In genomic region chr16:20620751-20621190, GRCm38 (mm10) we compare ENCODE assay signal across 8 mouse cellular contexts. TPM values are rescaled to one million over a fixed set of nuclear protein-coding genes. Genes with fewer than 3 reads are reported as not detected.
DNase-seq lines count a peak whose midpoint lies in the region; ATAC-seq lines count a peak whose summit lies in the region.

No protein-coding gene starts in this region.

- no peaks in the 10 kb centered on the region for H3K9me3 ChIP-seq in forebrain, embryonic 15.5 days
- no peaks in the 10 kb centered on the region for H3K9me3 ChIP-seq in liver, embryonic 12.5 days (replicated peaks)
- H3K9me3 ChIP-seq in stomach, embryonic 16.5 days (replicated peaks; ENCODE audit: control insufficient read depth, low read length) = no peaks in the 10 kb centered on the region

- peak overlapping the region; percentile 92 for H3K27ac ChIP-seq in forebrain, embryonic 15.5 days (replicated peaks)
- no peak overlapping the region for H3K27ac ChIP-seq in liver, embryonic 12.5 days
- no peak overlapping the region for H3K27ac ChIP-seq in stomach, embryonic 16.5 days (ENCODE audit: low read length)

- H3K27me3 ChIP-seq in forebrain, embryonic 15.5 days = no peaks in the 10 kb centered on the region
- peaks cover 80% of the 10 kb centered on the region for H3K27me3 ChIP-seq in liver, embryonic 12.5 days (replicated peaks)
- peaks cover 23% of the 10 kb centered on the region for H3K27me3 ChIP-seq in stomach, embryonic 16.5 days (ENCODE audit: control insufficient read depth, insufficient read depth, low read length)

- H3K9ac ChIP-seq in forebrain, embryonic 15.5 days (replicated peaks) = peak overlapping the region; percentile 92
- peak overlapping the region; percentile 63 for H3K9ac ChIP-seq in liver, embryonic 12.5 days
- H3K9ac ChIP-seq in stomach, embryonic 16.5 days (ENCODE audit: low read length) = peak overlapping the region; percentile 66

- peaks cover 36% of the 10 kb centered on the region for H3K4me1 ChIP-seq in forebrain, embryonic 15.5 days
- H3K4me1 ChIP-seq in liver, embryonic 12.5 days = peaks cover 36% of the 10 kb centered on the region
- peaks cover 22% of the 10 kb centered on the region for H3K4me1 ChIP-seq in stomach, embryonic 16.5 days (ENCODE audit: control insufficient read depth, insufficient read depth, low read length)

- under 1% methylated on average over 32 of the region's 32 CpGs for WGBS in forebrain, embryonic 15.5 days
- under 1% methylated on average over 32 of the region's 32 CpGs for WGBS in liver, embryonic 12.5 days (ENCODE audit: insufficient replicate concordance)
- WGBS in stomach, embryonic 16.5 days = under 1% methylated on average over 32 of the region's 32 CpGs

- DNase-seq in layer of hippocampus, postnatal 14 days (ENCODE audit: low spot score in 2 of 2) = peak; percentile 33 to 36
- no peak for DNase-seq in layer of hippocampus, adult 9-10 months (ENCODE audit: low spot score)
- DNase-seq in R1 (ENCODE audit: low read depth, low spot score) = peak; percentile 47
- DNase-seq in yolk sac, embryonic 10.5 days (ENCODE audit: low spot score) = no peak

- peak; percentile 14 for ATAC-seq in forebrain, embryonic 15.5 days (replicated peaks)
- peak; percentile 4; the same call in 1 of the 2 replicates for ATAC-seq in liver, embryonic 12.5 days
- no peak for ATAC-seq in stomach, embryonic 16.5 days (ENCODE audit: insufficient read depth, low FRiP score)
- ATAC-seq in erythroid progenitor cell, adult 5-6 weeks (replicated peaks; ENCODE audit: low FRiP score, poor library complexity, severe bottlenecking) = no peak

- peak overlapping the region; percentile 90 for H3K4me3 ChIP-seq in forebrain, embryonic 15.5 days
- H3K4me3 ChIP-seq in liver, embryonic 12.5 days = peak overlapping the region; percentile 69
- peak overlapping the region; percentile 55 for H3K4me3 ChIP-seq in stomach, embryonic 16.5 days (replicated peaks; ENCODE audit: low read length)

- peaks cover 8% of the 10 kb centered on the region for H3K36me3 ChIP-seq in forebrain, embryonic 15.5 days
- H3K36me3 ChIP-seq in liver, embryonic 12.5 days = peaks cover 5% of the 10 kb centered on the region; the same call in 1 of the 2 replicates
- H3K36me3 ChIP-seq in stomach, embryonic 16.5 days (ENCODE audit: control insufficient read depth, insufficient read depth, low read length) = no peaks in the 10 kb centered on the region

- H3K4me2 ChIP-seq in forebrain, embryonic 15.5 days (replicated peaks) = peak overlapping the region; percentile 84
- H3K4me2 ChIP-seq in liver, embryonic 12.5 days = peak overlapping the region; percentile 99
- peak overlapping the region; percentile 87 for H3K4me2 ChIP-seq in stomach, embryonic 16.5 days (ENCODE audit: low read depth, low read length)

RNA-seq across cellular contexts. Expression of gene Camk2n2, which starts 0.3 kb away (rescaled TPM):
- 100 to 1,000 TPM; 118 to 125 TPM for total RNA-seq in layer of hippocampus, postnatal 14 days (2021)
- 19.2 and 20.9 TPM in 2 replicates for polyA plus RNA-seq in forebrain, embryonic 15.5 days (2015; fragmentation: Nextera tagmentation; extraction: Ambion mirVana)
- 0.56 and 0.61 TPM in 2 replicates for polyA plus RNA-seq in liver, embryonic 12.5 days (2016; fragmentation: Nextera tagmentation; extraction: Ambion mirVana)
- 0.40 and 0.64 TPM in 2 replicates for polyA plus RNA-seq in stomach, embryonic 16.5 days (2015; fragmentation: Nextera tagmentation; extraction: Ambion mirVana)
- total RNA-seq in erythroid progenitor cell, adult 5-6 weeks (2015; ENCODE audit: low replicate concordance) = not detected in 2 replicates
- not detected in 2 replicates for total RNA-seq in erythroid progenitor cell, adult 5-6 weeks (2017; ENCODE audit: low replicate concordance)

RNA-seq across cellular contexts. Expression of gene Ece2, which starts 8.9 kb away (rescaled TPM):
- 10 to 100 TPM; 27.2 to 30.8 TPM for total RNA-seq in layer of hippocampus, postnatal 14 days (2021)
- polyA plus RNA-seq in forebrain, embryonic 15.5 days (2015; fragmentation: Nextera tagmentation; extraction: Ambion mirVana) = 11.9 and 12.7 TPM in 2 replicates
- polyA plus RNA-seq in liver, embryonic 12.5 days (2016; fragmentation: Nextera tagmentation; extraction: Ambion mirVana) = 0.53 TPM in 1 of 2 replicates, not detected in the other
- polyA plus RNA-seq in stomach, embryonic 16.5 days (2015; fragmentation: Nextera tagmentation; extraction: Ambion mirVana) = 2.4 and 2.6 TPM in 2 replicates
- total RNA-seq in erythroid progenitor cell, adult 5-6 weeks (2015; ENCODE audit: low replicate concordance) = not detected in 2 replicates
- total RNA-seq in erythroid progenitor cell, adult 5-6 weeks (2017; ENCODE audit: low replicate concordance) = not detected in 2 replicates

RNA-seq across cellular contexts. Expression of gene Alg3, which starts 9.2 kb away (rescaled TPM):
- total RNA-seq in layer of hippocampus, postnatal 14 days (2021) = 10 to 100 TPM; 12.3 to 14.1 TPM
- 30.5 and 34.0 TPM in 2 replicates for polyA plus RNA-seq in forebrain, embryonic 15.5 days (2015; fragmentation: Nextera tagmentation; extraction: Ambion mirVana)
- polyA plus RNA-seq in liver, embryonic 12.5 days (2016; fragmentation: Nextera tagmentation; extraction: Ambion mirVana) = 35.0 and 36.0 TPM in 2 replicates
- polyA plus RNA-seq in stomach, embryonic 16.5 days (2015; fragmentation: Nextera tagmentation; extraction: Ambion mirVana) = 34.0 and 38.2 TPM in 2 replicates
- 6.7 and 6.8 TPM in 2 replicates for total RNA-seq in erythroid progenitor cell, adult 5-6 weeks (2015; ENCODE audit: low replicate concordance)
- 1.2 and 5.5 TPM in 2 replicates for total RNA-seq in erythroid progenitor cell, adult 5-6 weeks (2017; ENCODE audit: low replicate concordance)

RNA-seq across cellular contexts. Expression of gene Gm49333, which starts 9.4 kb away (rescaled TPM):
- not detected for total RNA-seq in layer of hippocampus, postnatal 14 days (2021)
- not detected in 2 replicates for polyA plus RNA-seq in forebrain, embryonic 15.5 days (2015; fragmentation: Nextera tagmentation; extraction: Ambion mirVana)
- polyA plus RNA-seq in liver, embryonic 12.5 days (2016; fragmentation: Nextera tagmentation; extraction: Ambion mirVana) = 0.21 TPM in 1 of 2 replicates, not detected in the other
- polyA plus RNA-seq in stomach, embryonic 16.5 days (2015; fragmentation: Nextera tagmentation; extraction: Ambion mirVana) = 0.14 TPM in 1 of 2 replicates, not detected in the other
- total RNA-seq in erythroid progenitor cell, adult 5-6 weeks (2015; ENCODE audit: low replicate concordance) = not detected in 2 replicates
- not detected in 2 replicates for total RNA-seq in erythroid progenitor cell, adult 5-6 weeks (2017; ENCODE audit: low replicate concordance)

RNA-seq across cellular contexts. Expression of gene Eef1akmt4, which starts 9.4 kb away (rescaled TPM):
- total RNA-seq in layer of hippocampus, postnatal 14 days (2021) = 1 to 10 TPM; 1.7 to 3.6 TPM
- polyA plus RNA-seq in forebrain, embryonic 15.5 days (2015; fragmentation: Nextera tagmentation; extraction: Ambion mirVana) = 16.3 and 18.9 TPM in 2 replicates
- 27.4 and 28.6 TPM in 2 replicates for polyA plus RNA-seq in liver, embryonic 12.5 days (2016; fragmentation: Nextera tagmentation; extraction: Ambion mirVana)
- 26.0 and 30.7 TPM in 2 replicates for polyA plus RNA-seq in stomach, embryonic 16.5 days (2015; fragmentation: Nextera tagmentation; extraction: Ambion mirVana)
- not detected in 2 replicates for total RNA-seq in erythroid progenitor cell, adult 5-6 weeks (2015; ENCODE audit: low replicate concordance)
- total RNA-seq in erythroid progenitor cell, adult 5-6 weeks (2017; ENCODE audit: low replicate concordance) = 0.15 TPM in 1 of 2 replicates, not detected in the other

Comparison
In these comparisons a context has a peak if more than half of its experiments do, and no peak if none do; other contexts are left out.
1. DNase-seq: peak in layer of hippocampus, postnatal 14 days (2 of 2) and R1 (single experiment); none in layer of hippocampus, adult 9-10 months (single experiment) and yolk sac, embryonic 10.5 days (single experiment).
2. ATAC-seq: peak in forebrain, embryonic 15.5 days (single experiment) and liver, embryonic 12.5 days (single experiment); none in stomach, embryonic 16.5 days (single experiment) and erythroid progenitor cell, adult 5-6 weeks (single experiment).
3. RNA of gene Camk2n2, which starts 0.3 kb away (polyA plus RNA-seq): 19.2 to 20.9 TPM in forebrain, embryonic 15.5 days; 0.56 to 0.61 TPM in liver, embryonic 12.5 days and 0.40 to 0.64 TPM in stomach, embryonic 16.5 days; every median in the first group is over 10 times any median in the second.
4. Peak in every context shown above with its lines, with median percentiles within 50 percentile points of each other: H3K4me2 ChIP-seq, H3K4me3 ChIP-seq and H3K9ac ChIP-seq.